Mouse (Mus musculus): ENCODE results near the gene Etfbkmt. TPM values are rescaled to one million over a fixed set of nuclear protein-coding genes. Genes with fewer than 3 reads are reported as not detected.
"Not testable (repeated sequence)": the region's sequence is repeated elsewhere in the genome, so short reads cannot be mapped to it uniquely, and the experiment has no call there.

Etfbkmt gene
- total RNA-seq, 4 experiments from 2014 or later: 2.0 to 4.0 (median 3.2) TPM

DNA sequence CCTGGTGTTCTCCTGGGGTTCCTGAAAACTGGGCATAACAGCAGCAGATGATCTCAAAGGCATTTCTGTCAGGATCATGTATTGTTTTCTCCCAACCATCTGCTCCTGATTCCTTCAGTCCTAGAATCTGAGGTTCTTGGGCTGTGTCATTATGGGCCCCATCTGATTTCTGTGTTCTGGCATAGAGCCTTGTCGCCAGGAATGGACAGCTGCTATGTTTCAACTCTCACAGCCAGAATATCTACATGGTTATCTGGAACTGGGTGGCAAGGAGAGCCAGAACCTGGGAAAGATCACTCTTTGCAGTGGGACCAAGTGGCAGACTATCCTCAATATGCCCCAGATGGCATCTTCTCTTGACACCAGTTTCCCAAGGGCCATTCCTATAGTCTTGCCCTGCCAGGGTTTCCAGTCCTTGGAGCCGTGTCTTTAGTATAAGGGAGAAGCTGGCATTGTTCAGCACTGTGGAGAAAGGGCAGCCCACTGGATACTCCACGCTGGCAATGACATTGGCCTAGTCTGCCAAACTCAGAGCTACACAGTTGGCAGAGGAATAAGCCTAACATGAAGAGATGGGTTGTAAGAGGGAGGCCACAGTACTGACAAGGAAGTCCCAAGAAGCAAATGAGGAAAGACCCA is 35.4 kb downstream of the Etfbkmt start:
- no peak for DNase-seq (ENCODE audit: low spot score in 2 of 2)

- DNase-seq (ENCODE audit: low spot score in 2 of 2): no peak
Observed at GRCm38 (mm10) chr6:149179064-149179463, 39.4 kb downstream of the Etfbkmt start.

DNA sequence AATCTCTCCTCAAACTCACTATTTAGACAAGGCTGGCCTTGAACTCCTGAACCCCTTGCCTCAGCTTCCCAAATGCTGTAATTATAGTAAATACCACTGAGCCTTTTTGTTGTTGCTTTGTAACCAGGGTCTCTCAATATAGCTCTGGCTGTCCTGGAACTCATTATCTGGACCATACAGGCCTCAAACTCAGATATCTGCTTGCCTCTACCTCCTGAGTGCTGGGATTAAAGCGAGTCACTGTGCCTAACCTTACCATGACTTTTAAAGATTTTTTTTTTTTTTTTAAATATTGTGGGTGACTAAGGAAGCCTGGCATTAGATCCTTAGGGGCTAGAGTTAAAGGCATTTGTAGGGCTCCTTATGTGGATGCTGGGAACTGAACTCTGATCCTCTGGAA is 44.4 kb downstream of the Etfbkmt start:
- no peak for DNase-seq (ENCODE audit: low spot score in 2 of 2)

GRCm38 (mm10) chr6:149187371-149187770 is 47.7 kb downstream of the Etfbkmt start:
- DNase-seq (ENCODE audit: low spot score in 2 of 2): no peak

GRCm38 (mm10) chr6:149188041-149188924 is 48.6 kb downstream of the Etfbkmt start, which contains the start of gene Amn1:
TSS of gene Amn1 (minus strand) at chr6:149188712.
- DNase-seq (ENCODE audit: low spot score in 2 of 2): peak; percentile 84 to 97

DNA sequence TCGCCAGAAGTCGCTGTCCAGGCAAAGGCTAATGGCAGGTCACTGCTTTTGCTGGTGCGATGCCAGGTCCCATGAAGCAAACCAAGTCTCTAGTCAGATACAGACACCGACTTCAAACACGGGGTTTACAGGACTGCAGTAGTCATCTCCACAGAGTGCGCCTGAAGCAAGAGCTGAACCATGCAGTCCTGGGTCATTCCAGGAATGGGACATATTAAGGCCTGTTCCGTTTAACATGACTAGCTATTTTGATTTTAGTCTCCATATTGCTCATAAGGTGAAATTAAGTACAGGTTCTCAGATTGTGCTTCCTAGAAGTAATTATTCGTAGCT is 49.2 kb downstream of the Etfbkmt start:
- DNase-seq (ENCODE audit: low spot score in 2 of 2): no peak

- no peak for DNase-seq (ENCODE audit: low spot score in 2 of 2)
Observed at GRCm38 (mm10) chr6:149189340-149189922, 49.8 kb downstream of the Etfbkmt start.

GRCm38 (mm10) chr6:149191951-149192350 is 52.3 kb downstream of the Etfbkmt start:
- DNase-seq (ENCODE audit: low spot score in 2 of 2): not testable (repeated sequence)

- no peak for DNase-seq (ENCODE audit: low spot score in 2 of 2)
Observed at GRCm38 (mm10) chr6:149193276-149193905, 53.7 kb downstream of the Etfbkmt start.

DNA sequence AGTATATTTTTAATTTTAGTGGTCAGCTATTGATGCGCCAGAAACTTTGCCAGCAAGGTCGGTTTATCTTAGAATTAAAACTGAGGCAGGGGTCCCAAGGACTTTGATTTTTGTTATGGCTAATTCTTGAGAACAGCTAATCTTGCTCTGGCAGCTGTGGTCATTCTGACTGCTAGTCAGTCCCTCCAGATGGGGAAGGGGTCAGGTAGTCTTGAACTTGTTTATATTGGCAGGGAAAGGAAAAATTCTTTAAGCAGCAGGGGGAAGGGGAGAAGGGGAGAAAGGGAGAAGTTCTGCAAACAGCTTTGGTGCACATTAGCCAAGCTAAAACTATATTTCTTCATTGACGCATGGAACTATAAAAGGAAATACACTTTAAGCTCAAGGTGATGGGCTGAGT is 57.5 kb downstream of the Etfbkmt start:
- no peak for DNase-seq (ENCODE audit: low spot score in 2 of 2)

GRCm38 (mm10) chr6:149198572-149198971 is 58.9 kb downstream of the Etfbkmt start:
- DNase-seq (ENCODE audit: low spot score in 2 of 2): no peak

Other genes starting within 250 kb of the Etfbkmt start
- 10 to 100 TPM in 1 of 4 experiments, 1 to 10 TPM in 3; 8.0 to 12.0 (median 9.2) TPM for gene Caprin2, start 243.6 kb upstream of the Etfbkmt start, total RNA-seq (2022)
- gene Sinhcaf, start 193.4 kb upstream of the Etfbkmt start, total RNA-seq (2022): 1 to 10 TPM; 2.3 to 4.3 (median 3.4) TPM
- gene Dennd5b, start 38.2 kb upstream of the Etfbkmt start, total RNA-seq (2022): 10 to 100 TPM; 55.4 to 72.0 (median 63.4) TPM
- not detected for gene Gm10203, start 9.7 kb upstream of the Etfbkmt start, total RNA-seq (2022)
- 10 to 100 TPM; 25.4 to 31.1 (median 28.5) TPM for gene Amn1, start 48.9 kb downstream of the Etfbkmt start, total RNA-seq (2022)
- 10 to 100 TPM; 14.6 to 20.4 (median 15.8) TPM for gene Resf1, start 169.6 kb downstream of the Etfbkmt start, total RNA-seq (2022)